Mouse (Mus musculus): Measurements from ENCODE around the gene Tekt3.

The Tekt3 gene

GRCm38 (mm10) chr11:63058375-63058952 is 3.0 kb upstream of the Tekt3 start:
- in situ Hi-C loops (cut with MboI, MseI), result loop anchor here (10.0 kb wide), 1 partner anchor 544 kb away; no protein-coding TSS in a partner anchor

GRCm38 (mm10) chr11:63059911-63060310 is 1.5 kb upstream of the Tekt3 start:
- in situ Hi-C loops (cut with MboI, MseI), result loop anchor here (10.0 kb wide), 1 partner anchor 545 kb away; no protein-coding TSS in a partner anchor

GRCm38 (mm10) chr11:63066526-63066925 is 5.1 kb downstream of the Tekt3 start:
- in situ Hi-C loops (cut with MboI, MseI), result no loop called here

- in situ Hi-C loops (cut with MboI, MseI), result no loop called here
These were observed 8.6 kb downstream of the Tekt3 start for GRCm38 (mm10) chr11:63070081-63070480.

- in situ Hi-C loops (cut with MboI, MseI), result no loop called here
These were observed 23.1 kb downstream of the Tekt3 start for GRCm38 (mm10) chr11:63084536-63084935.

- in situ Hi-C loops (cut with MboI, MseI), result no loop called here
These were observed 27.2 kb downstream of the Tekt3 start for GRCm38 (mm10) chr11:63088672-63089071.

GRCm38 (mm10) chr11:63090210-63090609 is 28.8 kb downstream of the Tekt3 start:
- in situ Hi-C loops (cut with MboI, MseI), result no loop called here

GRCm38 (mm10) chr11:63090986-63091385 is 29.5 kb downstream of the Tekt3 start:
- in situ Hi-C loops (cut with MboI, MseI), result no loop called here

GRCm38 (mm10) chr11:63092271-63092670 is 30.8 kb downstream of the Tekt3 start:
- in situ Hi-C loops (cut with MboI, MseI), result no loop called here

- in situ Hi-C loops (cut with MboI, MseI), result no loop called here
These were observed 32.1 kb downstream of the Tekt3 start for GRCm38 (mm10) chr11:63093601-63094000.

GRCm38 (mm10) chr11:63094496-63094895 is 33.0 kb downstream of the Tekt3 start:
- in situ Hi-C loops (cut with MboI, MseI), result no loop called here

GRCm38 (mm10) chr11:63098016-63098415 is 36.6 kb downstream of the Tekt3 start:
- in situ Hi-C loops (cut with MboI, MseI), result no loop called here

- in situ Hi-C loops (cut with MboI, MseI), result no loop called here
These were observed 37.9 kb downstream of the Tekt3 start for GRCm38 (mm10) chr11:63099390-63099789.

- in situ Hi-C loops (cut with MboI, MseI), result no loop called here
These were observed 41.8 kb downstream of the Tekt3 start for GRCm38 (mm10) chr11:63103256-63103655.

- in situ Hi-C loops (cut with MboI, MseI), result no loop called here
These were observed 42.6 kb downstream of the Tekt3 start for GRCm38 (mm10) chr11:63104026-63104425.

GRCm38 (mm10) chr11:63109230-63109775 is 47.8 kb downstream of the Tekt3 start:
- in situ Hi-C loops (cut with MboI, MseI), result no loop called here

- in situ Hi-C loops (cut with MboI, MseI), result no loop called here
These were observed 48.9 kb downstream of the Tekt3 start for GRCm38 (mm10) chr11:63110329-63110728.

GRCm38 (mm10) chr11:63114807-63115641 is 53.6 kb downstream of the Tekt3 start:
- in situ Hi-C loops (cut with MboI, MseI), result no loop called here

GRCm38 (mm10) chr11:63116652-63117051 is 55.2 kb downstream of the Tekt3 start:
- in situ Hi-C loops (cut with MboI, MseI), result no loop called here

- in situ Hi-C loops (cut with MboI, MseI), result no loop called here
These were observed 55.8 kb downstream of the Tekt3 start for GRCm38 (mm10) chr11:63117266-63117665.

GRCm38 (mm10) chr11:63119791-63120190 is 58.3 kb downstream of the Tekt3 start:
- in situ Hi-C loops (cut with MboI, MseI), result no loop called here

GRCm38 (mm10) chr11:63122249-63122648 is 60.8 kb downstream of the Tekt3 start:
- in situ Hi-C loops (cut with MboI, MseI), result no loop called here

Data from regulatory T cell (primary cell).